Mouse (Mus musculus) myocyte (in vitro differentiated cells): ENCODE measurements around the gene Ogfrl1. TPM values are rescaled to one million over a fixed set of nuclear protein-coding genes. Genes with fewer than 3 reads are reported as not detected.

Experiments used
- H3K27me3 ChIP-seq: one replicate; pipeline ENCODE4 v1.6.1; 2011; ENCODE audit not compliant: control insufficient read depth, insufficient read depth, insufficient read length
- H3K36me3 ChIP-seq: one replicate; pipeline ENCODE4 v1.6.1; 2011; ENCODE audit not compliant: control insufficient read depth, insufficient read depth
- H3K4me2 ChIP-seq: one replicate; pipeline ENCODE4 v1.6.1; 2011; ENCODE audit warnings: low read depth, control low read depth
- H3K4me3 ChIP-seq: one replicate; pipeline ENCODE4 v1.5.1; 2011; ENCODE audit warnings: mild to moderate bottlenecking, control low read depth, moderate library complexity
- H3K79me2 ChIP-seq: one replicate; pipeline ENCODE4 v1.6.1; 2011; ENCODE audit not compliant: control insufficient read depth, insufficient read depth
- H3ac ChIP-seq: one replicate; pipeline ENCODE4 v1.6.1; 2011; ENCODE audit not compliant: control insufficient read depth, insufficient read length
- CEBPB ChIP-seq: IDR thresholded peaks from 2 replicates; pipeline ENCODE4 v1.6.1; 2011; ENCODE audit warnings: mild to moderate bottlenecking, moderate library complexity; ENCODE audit not compliant: poor library complexity, insufficient read depth, severe bottlenecking
- E2F4 ChIP-seq: IDR thresholded peaks from one replicate; pipeline ENCODE4 v1.6.1; 2011; ENCODE audit warnings: mild to moderate bottlenecking, control low read depth, moderate library complexity; ENCODE audit not compliant: insufficient read depth
- MAX ChIP-seq: IDR thresholded peaks from one replicate; pipeline ENCODE4 v1.6.1; 2011; ENCODE audit warnings: low read depth, mild to moderate bottlenecking, control low read depth
- MYOD1 ChIP-seq, 3 experiments: IDR thresholded peaks; one replicate each; pipeline ENCODE4 v1.6.1; 2011; ENCODE audit warnings: control low read depth in 2 of 3, low read depth in 2 of 3, mild to moderate bottlenecking in 2 of 3, moderate library complexity in 1 of 3; ENCODE audit not compliant: insufficient read length in 2 of 3, control insufficient read depth in 1 of 3
- MYOG ChIP-seq, 3 experiments: IDR thresholded peaks; one replicate each; pipeline ENCODE4 v1.6.1; 2011; ENCODE audit warnings: control low read depth in 2 of 3, low read depth in 2 of 3, mild to moderate bottlenecking in 2 of 3; ENCODE audit not compliant: insufficient read length in 2 of 3, control insufficient read depth in 1 of 3, insufficient read depth in 1 of 3
- POLR2A ChIP-seq: IDR thresholded peaks from one replicate; pipeline ENCODE4 v1.6.1; 2011; ENCODE audit warnings: low read depth, mild to moderate bottlenecking, control low read depth, moderate library complexity; ENCODE audit not compliant: insufficient read length
- POLR2AphosphoS2 ChIP-seq: IDR thresholded peaks from one replicate; pipeline ENCODE4 v1.6.1; 2011; ENCODE audit warnings: low read depth, control low read depth; ENCODE audit not compliant: insufficient read length
- REST ChIP-seq: IDR thresholded peaks from one replicate; pipeline ENCODE4 v1.6.1; 2011; ENCODE audit warnings: mild to moderate bottlenecking, control low read depth, moderate library complexity; ENCODE audit not compliant: insufficient read depth, insufficient read length
- SRF ChIP-seq: IDR thresholded peaks from one replicate; pipeline ENCODE4 v1.6.1; 2011; ENCODE audit warnings: low read depth; ENCODE audit not compliant: control insufficient read depth, insufficient read length
- TCF12 ChIP-seq: IDR thresholded peaks from one replicate; pipeline ENCODE4 v1.6.1; 2011; ENCODE audit warnings: mild to moderate bottlenecking, control low read depth; ENCODE audit not compliant: poor library complexity, insufficient read depth, severe bottlenecking
- TCF3 ChIP-seq: IDR thresholded peaks from one replicate; pipeline ENCODE4 v1.6.1; 2011; ENCODE audit warnings: low read depth, control low read depth; ENCODE audit not compliant: insufficient read length
- USF1 ChIP-seq: IDR thresholded peaks from one replicate; pipeline ENCODE4 v1.6.1; 2011; ENCODE audit warnings: low read depth, mild to moderate bottlenecking, control low read depth, moderate library complexity
- polyA plus RNA-seq: library from polyadenylated mRNA; unstranded; fragments of >200 nt; fragmentation: generic; extraction: Trizol; gene quantifications from one replicate; pipeline ENCODE4 v1.2.1, GENCODE M21; 2012; ENCODE audit warnings: missing spikeins

Gene Ogfrl1
- polyA plus RNA-seq, 1 experiment = 0.61 TPM

DNA sequence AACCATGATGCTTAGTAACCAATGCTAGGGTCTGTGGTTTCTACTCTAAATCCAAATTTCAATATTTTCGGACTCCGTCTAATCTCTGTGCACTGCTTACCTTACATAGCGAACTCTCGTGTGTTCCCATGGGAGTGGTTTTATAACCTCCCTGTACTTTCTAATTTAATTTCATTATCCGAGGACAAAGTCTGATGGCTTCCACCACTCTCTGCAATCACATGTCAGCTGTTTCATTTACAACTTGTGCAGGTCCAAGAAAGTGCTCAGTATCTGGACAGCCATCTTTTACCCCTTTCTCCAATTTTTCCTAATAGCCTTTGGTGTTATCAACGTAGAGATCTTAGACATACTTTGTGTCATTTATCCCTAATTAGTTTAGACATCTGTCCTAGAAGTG lies 44.7 kb downstream of the Ogfrl1 start:
- Histone ChIP-seq H3K36me3 (no peaks in the 10 kb centered on the region), H3K4me2 (no peak overlapping the region), H3K27me3 (no peaks in the 10 kb centered on the region), H3K79me2 (no peaks in the 10 kb centered on the region), H3ac (no peak overlapping the region), H3K4me3 (no peak overlapping the region)
- TF ChIP-seq POLR2AphosphoS2 = no peak
- no peak for TF ChIP-seq E2F4
- no peak for TF ChIP-seq USF1
- TF ChIP-seq TCF12 = no peak
- no peak for TF ChIP-seq POLR2A
- TF ChIP-seq SRF = no peak
- no peak for TF ChIP-seq MAX

DNA sequence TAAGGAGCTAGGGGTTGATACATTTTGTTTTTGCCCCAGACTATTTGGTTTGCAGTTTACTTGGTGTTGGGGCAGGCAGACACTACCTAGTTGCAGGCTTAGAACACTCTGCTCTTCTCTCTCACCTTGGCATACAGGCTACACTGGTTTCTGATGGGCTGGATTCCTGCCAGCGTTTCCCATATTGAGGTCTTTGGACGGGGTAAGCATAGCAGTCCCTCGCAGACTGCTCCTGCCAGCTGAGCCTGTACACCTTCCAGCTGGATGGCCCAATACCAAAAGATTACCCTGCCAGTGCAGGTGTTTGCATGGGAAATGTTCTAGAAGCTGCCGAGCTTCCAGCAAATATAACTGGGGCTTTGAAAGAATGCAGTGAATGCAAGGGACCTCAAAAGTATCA lies 45.8 kb downstream of the Ogfrl1 start:
- H3K27me3 ChIP-seq = no peaks in the 10 kb centered on the region
- no peaks in the 10 kb centered on the region for H3K36me3 ChIP-seq
- H3K4me2 ChIP-seq = no peak overlapping the region
- no peak overlapping the region for H3K4me3 ChIP-seq
- H3K79me2 ChIP-seq = no peaks in the 10 kb centered on the region
- no peak for TF ChIP-seq TCF12
- TF ChIP-seq POLR2A = no peak
- no peak for TF ChIP-seq REST
- no peak for TF ChIP-seq MAX
- TF ChIP-seq E2F4 = no peak
- TF ChIP-seq MYOG (IDR thresholded peaks at IDR 0.05; ENCODE audit: control insufficient read depth in 1 of 3, insufficient read depth in 1 of 3, insufficient read length in 2 of 3, low read depth in 2 of 3) = no peak
- no peak overlapping the region for H3ac ChIP-seq

DNA sequence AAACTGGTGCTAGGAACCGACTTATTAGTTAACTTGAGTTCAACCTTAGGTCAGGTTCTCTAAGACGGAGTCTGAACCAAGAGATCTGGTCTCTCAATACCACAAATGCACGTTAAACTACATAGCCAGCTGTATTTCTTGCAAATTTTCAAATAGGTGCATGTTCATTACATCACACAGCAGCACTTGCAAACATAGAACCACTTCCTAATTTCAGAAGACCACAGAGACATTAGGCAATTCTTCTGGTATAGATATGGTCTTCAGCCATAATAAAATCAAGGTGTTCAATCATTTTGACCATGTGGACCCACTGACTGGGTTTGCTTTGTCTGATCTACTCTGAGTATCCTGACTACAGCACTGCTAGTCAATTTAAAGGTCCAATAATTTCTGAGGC lies 51.9 kb downstream of the Ogfrl1 start:
- Histone ChIP-seq H3K4me2 (no peak overlapping the region), H3K79me2 (no peaks in the 10 kb centered on the region), H3K36me3 (no peaks in the 10 kb centered on the region), H3K4me3 (no peak overlapping the region), H3K27me3 (no peaks in the 10 kb centered on the region), H3ac (no peak overlapping the region)
- TF ChIP-seq SRF (no peak), MAX (no peak), CEBPB (no peak), MYOG (IDR thresholded peaks at IDR 0.05; ENCODE audit: control insufficient read depth in 1 of 3, insufficient read depth in 1 of 3, insufficient read length in 2 of 3, low read depth in 2 of 3) (no peak), MYOD1 (IDR thresholded peaks at IDR 0.05; ENCODE audit: control insufficient read depth in 1 of 3, insufficient read length in 2 of 3, low read depth in 2 of 3) (no peak), POLR2AphosphoS2 (no peak), E2F4 (no peak), TCF3 (no peak), POLR2A (no peak), TCF12 (no peak), USF1 (no peak), REST (no peak)

DNA sequence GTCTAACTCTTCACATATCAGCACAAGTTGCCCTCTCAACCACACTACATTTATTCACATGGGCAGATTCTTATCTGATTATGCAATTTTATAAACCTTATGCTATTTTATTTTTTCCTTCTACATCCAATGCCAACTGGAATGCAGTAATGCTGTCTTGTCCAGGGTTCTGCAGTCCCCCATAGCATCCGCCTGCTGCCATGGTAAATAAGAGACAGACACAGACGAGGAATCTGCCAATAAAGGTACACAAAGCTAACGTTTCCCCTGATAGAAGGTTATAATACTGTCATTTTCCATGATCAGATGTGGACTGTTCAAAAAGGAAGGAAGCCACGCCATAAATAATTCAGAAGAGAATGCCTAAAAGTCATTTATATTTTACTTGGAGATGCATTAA lies 54.7 kb downstream of the Ogfrl1 start:
- TF ChIP-seq POLR2A (no peak), SRF (no peak), TCF3 (no peak), E2F4 (no peak), CEBPB (no peak), REST (no peak), USF1 (no peak), MYOG (IDR thresholded peaks at IDR 0.05; ENCODE audit: control insufficient read depth in 1 of 3, insufficient read depth in 1 of 3, insufficient read length in 2 of 3, low read depth in 2 of 3) (no peak), MAX (no peak), TCF12 (no peak)
- no peaks in the 10 kb centered on the region for H3K27me3 ChIP-seq
- H3K4me2 ChIP-seq = no peak overlapping the region
- H3ac ChIP-seq = no peak overlapping the region
- H3K79me2 ChIP-seq = no peaks in the 10 kb centered on the region
- H3K4me3 ChIP-seq = no peak overlapping the region
- no peaks in the 10 kb centered on the region for H3K36me3 ChIP-seq

DNA sequence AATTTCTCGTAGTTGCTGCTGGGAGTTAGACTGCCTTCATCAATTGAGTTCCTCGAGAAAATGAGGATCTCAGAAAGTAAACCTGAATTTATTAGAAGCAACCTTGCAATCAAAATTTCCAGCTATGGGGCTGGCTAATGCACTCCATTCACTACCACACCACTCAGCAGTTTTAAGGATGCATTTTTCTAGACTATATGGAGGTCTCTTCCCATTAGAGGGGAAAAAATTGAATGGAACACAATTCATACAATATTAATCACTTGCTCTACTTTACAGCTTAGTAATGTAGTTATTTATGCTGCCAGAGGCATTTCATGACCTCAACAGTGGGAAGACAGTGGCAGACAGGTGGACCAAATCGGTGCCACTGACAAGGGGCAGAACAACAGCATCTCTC lies 55.3 kb downstream of the Ogfrl1 start:
- Histone ChIP-seq H3ac (no peak overlapping the region), H3K4me2 (no peak overlapping the region), H3K79me2 (no peaks in the 10 kb centered on the region), H3K27me3 (no peaks in the 10 kb centered on the region), H3K4me3 (no peak overlapping the region), H3K36me3 (no peaks in the 10 kb centered on the region)
- no peak for TF ChIP-seq TCF3

DNA sequence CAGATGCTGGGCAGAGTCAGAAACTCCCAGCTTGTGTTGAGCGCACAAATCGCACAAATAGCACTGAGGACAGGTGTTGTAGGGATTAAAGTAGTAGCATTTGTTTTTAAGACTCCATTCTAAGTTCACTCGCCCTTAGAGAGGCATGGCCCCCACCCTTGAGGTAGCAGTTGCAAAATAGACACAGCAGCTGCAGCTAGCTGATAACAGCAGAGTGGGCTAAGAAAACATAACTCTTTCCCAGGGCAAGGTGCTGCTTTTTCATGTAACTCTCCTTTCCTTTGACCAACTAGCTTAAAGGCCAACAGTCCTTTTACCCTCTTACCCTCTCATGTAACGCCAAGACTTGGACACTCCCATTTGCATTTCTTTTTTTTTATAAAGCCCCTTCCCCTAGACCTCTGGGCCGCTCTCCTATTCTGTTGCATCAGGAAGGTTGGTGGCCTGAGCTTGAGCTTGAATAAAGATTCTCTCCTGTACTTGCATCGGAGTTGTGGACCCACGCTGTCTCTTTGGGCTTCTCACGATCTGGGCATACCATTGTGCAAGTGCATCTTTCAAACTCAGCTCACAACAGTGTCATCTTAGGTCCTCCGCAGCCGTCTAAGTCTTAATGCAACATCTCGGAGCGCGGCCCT lies 61.7 kb downstream of the Ogfrl1 start:
- H3K4me2 ChIP-seq = no peak overlapping the region
- no peak for TF ChIP-seq POLR2A
- no peak for TF ChIP-seq POLR2AphosphoS2
- no peak for TF ChIP-seq TCF3
- no peak for TF ChIP-seq SRF
- no peak for TF ChIP-seq MYOG (IDR thresholded peaks at IDR 0.05; ENCODE audit: control insufficient read depth in 1 of 3, insufficient read depth in 1 of 3, insufficient read length in 2 of 3, low read depth in 2 of 3)
- TF ChIP-seq MAX = no peak
- H3K4me3 ChIP-seq = no peak overlapping the region
- H3ac ChIP-seq = no peak overlapping the region
- H3K27me3 ChIP-seq = no peaks in the 10 kb centered on the region
- H3K36me3 ChIP-seq = no peaks in the 10 kb centered on the region
- no peaks in the 10 kb centered on the region for H3K79me2 ChIP-seq
